Mouse (Mus musculus) gonadal fat pad, adult 2 months (tissue): ENCODE data around the gene Gjb3. TPM values are rescaled to one million over a fixed set of nuclear protein-coding genes. Genes with fewer than 3 reads are reported as not detected.

Source experiments
- DNase-seq: peaks from one replicate; pipeline ENCODE4 v3.0.0-alpha.2; 2012; ENCODE audit warnings: low read depth
- polyA plus RNA-seq: library from polyadenylated mRNA; depleted of rRNA; stranded (reverse); fragments of >200 nt; gene quantifications from 2 replicates; pipeline ENCODE4 v1.2.3, GENCODE M21; 2012; rRNA removed

Gjb3 gene
- 58.2 and 90.8 TPM in 2 replicates for polyA plus RNA-seq

GRCm38 (mm10) chr4:127330181-127331100 lies at the start of gene Gjb3:
Gjb3 (minus strand) TSS chr4:127330844.
- DNase-seq = no peak

DNA sequence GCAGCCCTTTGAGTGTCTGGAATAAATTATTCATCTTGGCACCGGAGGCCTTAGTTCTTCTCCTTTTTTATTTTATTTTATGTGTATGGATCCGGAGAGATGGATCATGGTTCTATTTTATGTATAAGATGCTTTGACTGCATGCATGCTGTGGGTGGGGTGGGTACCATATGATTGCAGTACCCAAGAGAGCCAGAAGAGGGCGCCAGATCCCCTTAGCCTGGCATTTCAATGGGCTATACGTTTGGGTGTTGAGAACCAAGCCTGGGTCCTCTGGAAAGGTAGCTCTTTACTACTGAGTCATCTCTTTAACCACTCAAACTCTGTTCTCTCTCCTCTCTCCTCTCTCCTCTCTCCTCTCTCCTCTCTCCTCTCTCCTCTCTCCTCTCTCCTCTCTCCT lies 46.7 kb upstream of the Gjb3 start:
- DNase-seq = no peak

DNA sequence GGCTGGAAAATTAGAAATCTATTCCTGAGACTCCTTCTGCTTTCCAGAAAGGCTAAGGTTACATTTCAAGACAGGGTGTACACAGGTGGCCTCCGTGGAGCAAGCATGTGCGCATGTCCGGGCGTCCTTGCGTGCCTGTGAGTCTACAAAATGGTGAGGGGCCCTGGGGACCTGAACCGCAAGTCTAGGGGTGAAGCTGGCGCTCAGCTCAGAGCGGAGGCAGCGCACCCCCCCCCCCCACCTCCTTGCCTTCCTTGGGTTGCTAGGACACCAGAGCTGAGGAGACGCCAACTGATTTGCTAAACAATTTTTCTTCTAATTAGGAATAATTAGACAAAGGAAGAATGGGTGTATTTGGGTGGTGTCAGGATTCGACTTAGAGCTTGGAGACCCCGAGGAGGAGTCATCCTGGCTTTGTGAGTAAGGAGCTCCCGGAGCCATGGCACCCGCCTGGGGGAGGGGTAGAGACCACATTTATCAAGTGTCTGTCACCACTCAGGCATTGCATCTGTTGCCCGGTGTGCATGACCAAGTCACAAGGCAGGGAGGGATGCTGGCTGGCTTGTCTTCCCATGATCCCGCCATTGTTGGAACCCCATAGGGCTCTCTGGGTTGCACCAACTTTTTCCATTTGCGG lies 45.0 kb upstream of the Gjb3 start:
- no peak for DNase-seq

GRCm38 (mm10) chr4:127374645-127375044 lies 44.0 kb upstream of the Gjb3 start:
- no peak for DNase-seq

GRCm38 (mm10) chr4:127373491-127373890 lies 42.8 kb upstream of the Gjb3 start:
- no peak for DNase-seq

DNA sequence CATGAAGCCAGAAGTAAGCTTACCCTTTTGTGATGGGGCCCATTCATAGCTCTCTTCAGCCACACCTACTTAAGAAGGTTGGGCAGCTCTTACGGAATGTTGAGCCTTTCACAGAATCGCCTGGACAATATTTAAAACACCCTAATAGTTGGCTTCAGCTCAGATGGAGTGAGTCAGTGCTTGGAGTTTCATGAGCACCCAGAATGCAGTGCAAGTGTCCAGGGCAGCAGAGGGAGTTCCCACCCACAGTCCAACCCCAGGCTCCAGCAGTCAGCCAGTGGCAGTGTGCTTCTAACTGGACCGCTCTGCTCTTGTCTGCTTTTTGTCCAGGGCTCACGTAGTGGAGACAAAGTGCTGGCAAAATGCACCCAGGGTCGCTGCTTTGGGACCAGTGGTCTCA lies 40.9 kb upstream of the Gjb3 start:
- no peak for DNase-seq

DNA sequence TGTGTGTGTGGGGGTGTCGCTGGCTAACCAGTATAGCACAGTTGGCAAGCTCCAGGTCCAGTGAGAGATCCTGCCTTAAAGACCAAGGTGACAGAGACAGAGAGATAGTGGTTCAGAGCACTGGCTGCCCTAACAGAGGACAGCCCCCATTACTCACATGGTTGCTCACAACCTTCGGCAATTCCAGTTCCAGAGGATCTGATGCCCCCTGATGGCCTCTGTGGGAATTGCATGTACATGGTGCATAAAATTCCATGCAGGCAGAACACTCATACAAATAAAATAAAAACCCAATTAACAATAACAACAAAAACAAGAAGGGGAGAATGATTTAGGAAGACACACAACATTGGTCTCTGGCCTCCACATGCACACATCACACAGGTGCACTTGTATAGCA lies 39.8 kb upstream of the Gjb3 start:
- no peak for DNase-seq

DNA sequence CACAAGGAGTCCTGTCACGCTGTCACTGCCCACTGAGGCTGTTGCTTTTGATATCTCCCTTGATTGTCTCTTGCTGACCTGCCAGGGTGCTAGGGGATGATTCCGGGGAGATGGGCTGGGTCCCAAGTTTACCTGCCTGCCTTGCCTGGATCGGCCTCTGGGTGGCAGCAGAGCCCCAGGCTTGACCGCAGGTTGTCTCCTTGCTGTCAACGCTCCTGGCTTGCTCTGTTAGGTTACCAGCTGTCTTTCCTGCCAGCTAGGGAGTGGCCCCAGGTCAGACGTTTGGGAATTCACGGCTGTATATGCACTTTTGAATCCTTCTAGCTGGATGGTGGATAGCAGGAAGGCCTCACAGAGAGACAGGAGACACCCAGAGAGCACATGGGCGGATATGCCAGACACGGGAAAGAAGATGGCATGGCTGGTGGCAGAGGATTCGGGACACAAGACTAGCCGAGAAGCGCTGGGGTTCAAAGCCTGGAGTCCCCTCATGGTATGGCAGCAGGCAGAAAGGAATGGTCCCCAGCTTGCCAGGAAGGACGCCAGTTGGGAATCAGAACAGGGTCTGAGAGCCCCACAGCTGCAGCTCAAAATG lies 37.8 kb upstream of the Gjb3 start:
- DNase-seq = no peak

DNA sequence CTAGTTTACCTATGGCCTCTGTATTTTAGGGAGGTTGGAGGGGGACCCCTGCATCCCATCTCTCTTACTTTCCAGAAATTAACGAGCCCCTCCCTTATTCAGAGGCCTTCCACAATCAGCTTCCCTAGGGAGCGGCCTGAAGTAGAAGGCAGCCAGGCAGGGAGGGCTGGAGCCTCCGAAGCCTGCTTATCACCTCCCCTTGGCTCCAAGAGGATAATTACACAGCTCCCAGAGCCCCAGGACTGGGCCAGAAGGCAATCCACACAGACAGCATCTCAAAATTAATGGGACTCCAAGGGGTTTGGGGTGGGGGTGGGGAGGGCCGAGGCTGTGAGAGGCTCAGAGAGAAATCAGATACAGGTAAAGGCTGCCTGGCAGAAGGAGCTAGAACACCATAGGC lies 35.2 kb upstream of the Gjb3 start:
- DNase-seq = no peak

- no peak for DNase-seq
Measured at GRCm38 (mm10) chr4:127365433-127365832, 34.8 kb upstream of the Gjb3 start.

DNA sequence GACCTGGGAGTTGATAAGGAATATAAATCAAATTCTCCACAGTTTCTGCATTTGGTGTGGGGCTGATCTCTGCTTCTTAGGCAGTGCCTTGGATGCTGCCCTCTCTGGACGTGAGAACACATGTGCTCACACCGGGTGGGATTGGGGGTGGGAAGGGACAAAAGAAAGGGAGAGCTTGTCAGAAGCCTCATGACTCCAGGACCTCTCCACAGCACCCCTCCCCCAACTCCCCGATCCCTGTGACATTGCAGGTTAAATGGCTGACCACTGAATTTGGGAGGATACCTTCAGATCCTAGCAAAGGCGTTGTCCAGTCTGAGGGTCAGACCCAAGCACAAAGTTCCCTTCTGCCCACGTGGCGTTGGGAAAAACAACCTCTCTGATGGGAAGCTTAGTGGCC lies 33.8 kb upstream of the Gjb3 start:
- DNase-seq = no peak

- DNase-seq = no peak
Measured at GRCm38 (mm10) chr4:127363331-127363730, 32.7 kb upstream of the Gjb3 start.

DNA sequence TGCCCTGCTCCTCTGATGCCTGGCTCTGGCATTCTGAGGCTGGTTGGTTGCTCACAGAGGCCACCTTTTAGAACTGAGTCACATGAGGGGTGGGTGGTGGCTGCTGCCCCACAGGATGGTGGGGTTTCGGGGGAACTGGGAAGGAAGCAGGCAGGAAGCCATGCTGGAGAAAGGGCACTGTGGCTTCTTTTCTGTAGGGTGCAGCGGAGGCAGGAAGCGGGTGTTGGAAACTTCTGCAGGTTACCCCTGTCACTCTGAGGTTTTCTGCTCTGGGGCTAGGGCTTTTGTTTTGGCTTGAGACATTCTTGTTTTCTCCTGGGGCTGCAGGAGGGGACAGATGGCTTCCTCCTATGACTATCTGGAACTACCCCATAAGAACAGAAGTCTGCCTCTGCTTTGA lies 31.9 kb upstream of the Gjb3 start:
- DNase-seq = no peak

GRCm38 (mm10) chr4:127358018-127358417 lies 27.4 kb upstream of the Gjb3 start, which contains the start of gene Gjb5:
Gjb5 (minus strand) TSS chr4:127358181.
- no peak for DNase-seq

DNA sequence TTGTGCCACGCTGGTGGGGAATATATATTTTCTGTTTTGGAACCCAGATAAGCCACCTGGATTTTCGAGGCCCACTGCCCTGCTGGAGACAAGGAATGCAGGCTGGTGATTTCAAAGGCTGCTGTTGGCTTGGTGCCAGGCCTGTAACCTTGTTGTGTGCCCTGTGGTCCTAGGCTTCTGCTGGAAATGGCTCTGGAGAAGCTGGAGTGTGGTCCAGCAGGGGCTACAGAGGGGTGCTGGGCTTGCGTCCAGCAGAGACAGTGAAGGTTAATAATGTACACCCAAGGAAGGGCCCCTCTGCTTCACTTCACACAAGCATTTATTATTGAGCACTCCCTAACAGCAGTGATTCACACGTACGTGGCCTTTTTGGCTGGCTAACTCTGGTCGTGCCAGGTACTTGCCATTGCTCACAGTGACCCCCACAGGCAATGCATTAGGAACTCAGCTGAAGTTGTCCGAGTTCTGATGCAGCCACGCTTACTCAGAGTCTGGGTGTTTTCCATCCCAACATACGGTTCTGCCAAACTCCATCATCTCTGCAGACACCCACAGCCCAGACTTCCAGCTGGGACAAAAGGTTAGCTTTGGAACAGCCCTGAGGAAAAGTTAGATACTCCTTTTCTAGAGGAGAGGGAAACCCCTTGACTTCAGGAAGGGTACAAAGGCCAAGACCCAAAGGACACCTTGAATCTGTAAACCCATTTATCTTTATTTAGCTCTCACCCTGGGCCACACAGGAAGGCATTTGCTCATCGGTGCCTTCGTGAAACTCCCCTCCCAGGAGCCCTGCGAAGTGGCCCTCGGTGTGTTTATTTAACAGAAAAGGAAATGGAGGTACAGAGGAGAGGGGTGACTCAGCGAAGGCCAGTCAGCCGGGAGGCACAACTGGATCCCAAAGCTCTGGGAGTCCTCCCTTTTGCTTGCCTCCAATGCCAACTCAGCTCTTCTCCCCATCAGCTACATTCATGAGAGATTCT lies 24.2 kb upstream of the Gjb3 start:
- no peak for DNase-seq

DNA sequence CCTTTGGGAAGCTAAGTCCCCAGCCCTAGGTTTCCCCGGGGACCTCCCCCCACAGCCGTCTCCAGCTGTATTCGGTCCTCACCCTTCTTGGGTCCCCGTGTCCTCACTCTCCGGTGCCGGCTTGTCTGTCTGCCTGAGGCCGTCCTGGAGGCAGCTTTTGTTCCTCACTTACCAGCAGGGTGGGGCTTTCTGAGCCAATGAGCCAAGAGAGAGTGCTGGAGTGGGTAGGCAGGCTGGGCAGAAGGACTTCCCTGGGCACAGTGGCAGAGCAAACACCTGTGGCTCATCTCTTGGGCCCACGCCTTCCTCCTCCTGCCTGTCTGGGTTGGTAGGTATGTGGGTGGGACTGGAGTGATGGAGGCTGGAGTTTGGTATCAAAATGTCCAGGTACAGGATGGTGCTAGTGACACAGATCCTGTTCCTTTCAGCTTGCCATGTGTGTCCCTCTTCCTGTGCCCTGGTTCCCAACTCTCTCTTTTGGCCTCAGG lies 23.4 kb upstream of the Gjb3 start, which contains the start of gene Gjb4:
Gjb4 (minus strand) TSS at position 131 of the 488 bp plus-strand sequence.
- no peak for DNase-seq

- no peak for DNase-seq
Measured at GRCm38 (mm10) chr4:127352594-127352993, 21.9 kb upstream of the Gjb3 start.

DNA sequence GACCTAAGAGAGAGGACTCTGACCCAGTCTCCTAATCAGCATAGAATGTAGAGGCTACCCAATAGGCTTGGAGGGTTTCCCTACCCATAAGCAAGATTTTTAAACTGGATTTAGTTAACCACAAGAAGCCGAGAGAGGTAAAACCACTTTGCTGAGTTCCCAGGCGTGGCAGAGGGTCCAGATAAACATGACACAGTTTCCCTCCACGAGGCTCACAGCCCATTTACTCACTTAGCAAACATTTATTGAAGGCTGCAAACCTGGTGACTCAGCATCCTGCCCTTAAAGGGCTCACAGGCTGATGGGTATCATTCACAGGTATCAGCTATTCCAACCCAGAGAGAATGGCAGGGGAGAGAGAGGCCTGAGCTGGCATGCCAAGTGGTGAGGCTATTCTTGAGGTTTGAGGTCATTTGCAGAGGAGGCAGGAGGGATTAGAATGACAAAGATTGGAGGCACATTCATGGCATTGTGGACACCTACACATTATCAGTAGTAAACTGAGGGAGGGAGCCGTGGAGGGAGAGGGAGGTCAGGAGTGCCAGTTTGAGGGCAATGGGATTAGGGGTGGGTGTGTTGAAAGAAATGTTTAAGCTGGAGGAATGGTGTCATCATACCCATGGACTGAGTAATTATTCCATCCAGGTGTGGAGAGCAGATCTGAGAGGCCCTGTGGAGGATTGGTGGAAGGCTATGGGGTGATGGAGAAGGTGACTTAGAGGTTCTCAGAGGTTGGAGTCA lies 19.1 kb upstream of the Gjb3 start:
- no peak for DNase-seq

- DNase-seq = no peak
Measured at GRCm38 (mm10) chr4:127345000-127345399, 14.4 kb upstream of the Gjb3 start.

GRCm38 (mm10) chr4:127341372-127341771 lies 10.7 kb upstream of the Gjb3 start:
- no peak for DNase-seq

DNA sequence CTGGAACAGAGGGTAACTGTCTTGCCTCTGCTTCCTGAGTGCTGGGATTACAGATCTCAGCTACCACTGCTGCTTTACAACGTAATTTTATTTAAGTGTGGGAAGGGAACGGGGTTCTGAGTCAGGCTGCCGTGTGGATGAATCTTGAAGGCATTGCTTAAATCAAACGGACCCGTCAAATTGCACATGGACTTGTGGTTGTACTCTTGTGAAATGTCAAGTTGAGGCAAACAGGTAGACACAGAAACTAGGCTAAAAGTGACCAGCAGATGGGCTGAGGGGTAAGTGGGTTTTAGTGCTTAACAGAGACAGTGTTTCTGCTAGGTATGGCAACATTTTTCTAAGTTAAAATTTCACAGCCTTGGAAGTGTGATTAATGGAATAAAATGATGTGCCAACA lies 7.0 kb upstream of the Gjb3 start:
- DNase-seq = no peak
